Mouse (Mus musculus): ENCODE results near the gene Pold4. TPM values are rescaled to one million over a fixed set of nuclear protein-coding genes. Genes with fewer than 3 reads are reported as not detected.

Gene Pold4
- total RNA-seq, 2 experiments from 2014 or later, result 15.1 to 17.5 TPM

- DNase-seq (ENCODE audit: extremely low spot score in 1 of 2, low spot score in 1 of 2), result no peak
These were observed 27.9 kb upstream of the Pold4 start for GRCm38 (mm10) chr19:4203604-4204326.

DNA sequence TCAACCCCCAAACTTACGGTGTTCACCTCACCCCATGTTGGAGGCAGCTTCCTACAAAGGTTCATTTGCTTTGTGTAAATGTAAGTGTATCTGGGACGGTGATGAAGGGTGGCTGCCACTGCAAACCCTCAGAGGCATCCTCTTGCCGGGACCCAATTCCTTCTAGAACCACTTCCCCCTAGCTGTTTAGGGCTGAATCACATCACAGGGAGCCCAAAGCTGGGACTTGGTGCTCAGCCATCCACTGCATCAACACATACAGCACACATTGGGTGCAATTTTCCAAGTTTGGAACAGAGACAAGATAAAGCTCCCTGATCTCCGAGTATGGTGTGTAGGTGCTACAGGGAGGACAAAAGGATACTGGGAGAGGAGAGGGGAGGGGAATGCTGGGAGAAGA, 26.8 kb upstream of the Pold4 start:
- no peak for DNase-seq (ENCODE audit: extremely low spot score in 1 of 2, low spot score in 1 of 2)

DNA sequence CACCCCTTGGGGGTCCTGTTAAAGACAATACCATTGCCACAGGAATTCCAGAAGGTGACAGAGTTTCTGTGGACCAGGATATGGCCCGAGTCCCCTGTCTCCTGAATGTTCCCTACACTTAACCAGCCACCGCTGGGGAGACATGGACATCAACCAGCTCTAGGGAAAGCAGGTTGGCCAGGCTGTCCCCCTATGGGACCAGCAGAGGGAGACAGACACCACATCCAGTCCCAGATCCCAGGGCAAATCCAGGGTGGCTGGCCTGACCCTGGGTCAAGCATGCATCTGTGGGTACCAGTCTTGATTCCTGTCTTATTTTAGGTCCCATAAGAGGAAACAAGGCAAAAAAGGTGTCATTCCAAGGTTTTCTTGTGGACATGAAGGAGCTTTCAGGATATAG, 24.7 kb upstream of the Pold4 start:
- peak; percentile 46 to 53 for DNase-seq (ENCODE audit: extremely low spot score in 1 of 2, low spot score in 1 of 2)

DNA sequence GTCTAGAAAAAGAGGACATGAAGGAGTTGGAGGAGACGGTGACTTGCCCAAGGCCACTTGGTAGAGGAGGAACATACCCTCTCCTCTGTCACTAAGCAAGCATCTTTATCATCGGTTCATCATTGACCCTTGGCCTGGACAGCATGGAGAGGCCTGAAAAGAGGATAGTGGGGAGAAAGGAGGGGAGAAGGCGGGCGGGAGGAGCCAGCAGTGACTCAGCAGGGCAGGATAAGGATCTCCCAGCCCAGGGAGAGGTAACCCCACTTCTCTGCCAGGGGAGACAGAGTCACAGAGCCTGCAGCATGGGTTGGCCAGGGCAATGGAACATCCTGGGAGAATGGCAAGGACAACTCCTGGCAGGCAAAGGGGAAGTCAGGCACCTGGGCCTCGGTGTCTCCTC, 23.1 kb upstream of the Pold4 start:
- no peak for DNase-seq (ENCODE audit: extremely low spot score in 1 of 2, low spot score in 1 of 2)

DNA sequence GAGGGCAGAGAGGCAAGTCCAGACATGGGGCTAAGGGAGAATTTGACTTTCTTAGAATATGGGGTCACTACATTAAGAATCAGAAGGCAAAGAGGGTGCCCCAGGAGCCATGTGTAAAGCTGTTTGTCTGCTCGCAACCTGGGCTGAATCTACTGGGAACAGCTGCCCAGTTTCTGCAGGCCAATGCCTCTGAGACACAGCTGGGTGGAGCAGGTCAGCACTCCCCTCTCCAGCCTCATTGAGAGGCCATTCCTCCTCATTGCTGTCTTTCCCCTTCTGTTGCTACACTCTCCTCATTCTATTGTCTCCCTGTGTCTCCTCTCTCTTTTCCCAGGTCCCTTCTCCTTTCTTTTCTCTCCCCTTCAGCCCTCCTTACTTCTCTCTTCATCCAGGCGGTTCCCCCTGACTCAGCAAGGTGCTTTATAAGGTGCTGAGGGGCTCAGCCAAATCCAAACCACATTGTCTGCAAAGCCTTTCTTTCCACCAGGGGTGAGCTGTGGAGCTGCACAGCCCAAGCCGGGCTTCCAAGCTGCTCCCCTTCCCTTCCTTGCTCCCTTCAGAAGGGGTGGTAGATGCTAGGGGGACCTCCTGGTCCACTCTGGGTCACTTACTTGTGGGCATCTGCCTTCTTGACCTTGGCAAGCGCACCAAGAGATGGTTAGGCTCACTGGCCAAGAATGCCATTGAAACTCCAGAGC, 19.7 kb upstream of the Pold4 start:
- DNase-seq (ENCODE audit: extremely low spot score in 1 of 2, low spot score in 1 of 2), result no peak

DNA sequence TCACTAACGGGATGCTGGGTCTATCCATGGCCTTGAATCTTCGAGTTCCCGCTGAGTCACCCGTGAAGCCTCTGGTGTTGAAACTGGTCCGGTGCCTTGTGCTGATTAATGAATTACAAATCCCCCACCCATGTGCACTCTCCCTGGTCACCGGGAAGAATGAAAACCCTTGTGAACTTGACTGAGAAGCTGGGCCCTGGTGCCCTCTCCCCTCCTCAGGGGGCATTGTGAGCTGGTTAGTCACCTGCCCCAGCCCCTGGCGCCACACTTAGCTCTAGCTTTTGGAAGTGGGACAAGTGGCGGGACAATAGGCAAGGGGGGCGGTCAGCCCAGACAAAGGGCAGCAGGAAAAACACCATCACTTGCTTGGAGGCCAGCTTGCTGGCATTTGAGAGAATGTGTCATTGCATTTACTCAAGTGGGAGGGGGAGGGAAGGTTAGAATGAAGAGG, 18.1 kb upstream of the Pold4 start:
- DNase-seq (ENCODE audit: extremely low spot score in 1 of 2, low spot score in 1 of 2), result no peak

GRCm38 (mm10) chr19:4214071-4214770, 17.5 kb upstream of the Pold4 start, which contains the start of the genes Clcf1 and AC109138.7:
Clcf1 (plus strand) TSS chr19:4214238.
AC109138.7 (plus strand) TSS chr19:4214357.
- DNase-seq (ENCODE audit: extremely low spot score in 1 of 2, low spot score in 1 of 2), result no peak

GRCm38 (mm10) chr19:4214771-4215450, 16.8 kb upstream of the Pold4 start:
- DNase-seq (ENCODE audit: extremely low spot score in 1 of 2, low spot score in 1 of 2), result no peak

DNA sequence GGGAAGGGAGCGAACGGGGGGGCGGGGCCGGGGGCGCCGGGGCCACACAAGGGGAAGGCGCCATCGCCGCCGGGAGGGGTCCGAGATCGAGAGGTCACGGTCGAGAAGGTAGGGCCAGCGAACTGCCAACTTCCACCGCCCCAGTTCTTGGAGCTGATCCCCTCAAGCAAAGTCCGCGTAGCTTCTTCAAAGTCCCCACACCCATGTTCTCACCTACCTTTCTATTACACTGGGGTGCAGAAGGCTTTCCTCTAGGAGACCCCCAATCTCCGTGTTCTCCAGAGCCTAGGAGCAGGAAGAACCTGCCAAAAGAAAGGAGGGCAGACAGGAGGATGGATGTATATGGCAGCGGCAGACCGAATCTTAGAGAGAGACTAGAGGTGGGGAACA, 16.3 kb upstream of the Pold4 start:
- no peak for DNase-seq (ENCODE audit: extremely low spot score in 1 of 2, low spot score in 1 of 2)

DNA sequence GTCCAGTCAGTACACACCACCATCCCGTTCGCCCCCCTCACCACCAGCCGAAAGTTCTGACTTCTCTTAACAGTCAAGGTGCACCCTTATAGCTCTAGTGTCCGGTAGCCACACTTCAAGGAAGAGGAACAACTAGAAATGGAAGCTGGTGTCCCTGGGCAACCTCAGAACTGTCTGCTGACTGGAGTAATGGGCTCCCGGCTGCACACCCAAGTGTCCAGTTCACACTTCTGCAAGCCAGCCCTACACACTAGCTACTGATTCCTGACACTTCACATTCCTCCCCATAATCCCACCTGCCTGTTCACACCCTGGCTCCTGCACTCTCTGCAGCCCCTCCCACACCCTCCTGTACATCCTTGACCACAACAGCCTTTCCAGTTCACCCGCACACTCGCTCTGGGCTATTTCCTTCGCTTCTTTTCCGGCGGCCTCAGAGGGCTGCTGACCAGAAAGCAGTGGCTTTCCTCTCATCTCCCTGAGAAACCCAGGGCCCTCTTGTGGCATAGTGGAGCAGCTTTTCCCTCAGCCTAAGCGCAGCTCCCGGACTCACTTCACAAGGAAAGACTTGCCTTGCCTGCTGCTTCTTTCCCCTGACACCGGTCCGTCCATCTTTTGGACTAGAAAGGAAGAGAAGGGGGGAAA, 15.5 kb upstream of the Pold4 start:
- DNase-seq (ENCODE audit: extremely low spot score in 1 of 2, low spot score in 1 of 2), result no peak

GRCm38 (mm10) chr19:4217140-4217539, 14.6 kb upstream of the Pold4 start:
- DNase-seq (ENCODE audit: extremely low spot score in 1 of 2, low spot score in 1 of 2), result no peak

- DNase-seq (ENCODE audit: extremely low spot score in 1 of 2, low spot score in 1 of 2), result no peak
These were observed 13.8 kb upstream of the Pold4 start for GRCm38 (mm10) chr19:4217855-4218254.

DNA sequence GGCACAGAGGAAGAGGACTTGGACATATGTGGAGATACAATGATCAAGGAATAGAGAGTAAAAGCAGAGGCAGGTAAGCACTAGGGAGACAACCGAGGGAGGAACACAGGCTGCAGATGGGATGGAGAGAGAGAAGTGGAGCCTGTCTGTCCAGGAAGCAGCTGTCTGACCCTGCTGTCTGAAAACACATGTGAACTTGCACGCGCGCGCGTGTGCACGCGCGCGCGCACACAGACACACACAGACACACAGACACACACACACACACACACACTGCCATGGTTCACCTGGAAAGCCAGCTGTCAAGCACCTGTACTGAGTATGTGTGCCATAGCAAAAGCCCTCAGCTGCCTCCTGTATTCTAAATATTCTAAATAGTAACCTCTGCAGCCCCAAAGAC, 13.4 kb upstream of the Pold4 start:
- DNase-seq (ENCODE audit: extremely low spot score in 1 of 2, low spot score in 1 of 2), result no peak

- DNase-seq (ENCODE audit: extremely low spot score in 1 of 2, low spot score in 1 of 2), result no peak
These were observed 12.9 kb upstream of the Pold4 start for GRCm38 (mm10) chr19:4218784-4219183.

DNA sequence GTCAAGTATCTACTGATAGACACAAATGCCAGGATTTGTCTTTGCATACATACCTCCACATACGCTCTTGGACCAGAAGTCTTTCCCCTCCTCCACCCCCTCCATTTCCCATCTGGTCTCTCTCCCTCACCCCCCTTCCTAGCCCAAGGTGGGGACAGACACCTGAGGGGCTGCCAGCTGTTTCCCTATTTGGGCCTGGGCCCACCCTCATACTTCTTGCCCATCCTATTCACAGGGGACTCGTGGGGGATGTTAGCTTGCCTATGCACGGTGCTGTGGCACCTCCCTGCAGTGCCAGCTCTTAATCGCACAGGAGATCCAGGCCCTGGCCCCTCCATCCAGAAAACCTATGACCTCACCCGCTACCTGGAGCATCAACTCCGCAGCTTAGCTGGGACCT, 11.8 kb upstream of the Pold4 start:
- no peak for DNase-seq (ENCODE audit: extremely low spot score in 1 of 2, low spot score in 1 of 2)

DNA sequence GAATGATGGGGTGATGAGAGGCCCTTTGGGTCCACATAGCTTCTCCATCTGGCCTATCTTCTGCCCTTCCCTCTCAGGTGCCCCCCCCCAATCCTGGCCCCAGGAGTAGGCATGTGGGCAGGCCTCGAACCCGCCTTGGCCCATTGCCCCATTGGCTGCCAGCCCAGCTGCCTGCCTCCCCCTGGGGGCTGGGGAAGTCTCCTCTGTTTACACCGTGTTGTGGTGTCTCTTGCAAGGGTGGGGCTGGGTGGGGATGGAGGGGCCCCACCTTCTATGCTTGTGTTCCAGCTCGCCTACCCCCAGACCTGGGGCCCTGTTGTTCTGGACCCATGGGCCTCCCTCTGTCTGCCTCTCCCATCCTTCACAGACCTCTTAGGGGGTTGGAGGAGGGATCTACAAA, 11.3 kb upstream of the Pold4 start:
- no peak for DNase-seq (ENCODE audit: extremely low spot score in 1 of 2, low spot score in 1 of 2)

- DNase-seq (ENCODE audit: extremely low spot score in 1 of 2, low spot score in 1 of 2), result no peak
These were observed 10.5 kb upstream of the Pold4 start for GRCm38 (mm10) chr19:4220957-4221743.

DNA sequence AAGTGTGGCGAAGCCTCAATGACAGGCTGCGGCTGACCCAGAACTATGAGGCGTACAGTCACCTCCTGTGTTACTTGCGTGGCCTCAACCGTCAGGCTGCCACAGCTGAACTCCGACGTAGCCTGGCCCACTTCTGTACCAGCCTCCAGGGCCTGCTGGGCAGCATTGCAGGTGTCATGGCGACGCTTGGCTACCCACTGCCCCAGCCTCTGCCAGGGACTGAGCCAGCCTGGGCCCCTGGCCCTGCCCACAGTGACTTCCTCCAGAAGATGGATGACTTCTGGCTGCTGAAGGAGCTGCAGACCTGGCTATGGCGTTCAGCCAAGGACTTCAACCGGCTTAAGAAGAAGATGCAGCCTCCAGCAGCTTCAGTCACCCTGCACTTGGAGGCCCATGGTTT, 9.5 kb upstream of the Pold4 start:
- no peak for DNase-seq (ENCODE audit: extremely low spot score in 1 of 2, low spot score in 1 of 2)

- DNase-seq (ENCODE audit: extremely low spot score in 1 of 2, low spot score in 1 of 2), result no peak
These were observed 4.9 kb upstream of the Pold4 start for GRCm38 (mm10) chr19:4226779-4227178.

DNA sequence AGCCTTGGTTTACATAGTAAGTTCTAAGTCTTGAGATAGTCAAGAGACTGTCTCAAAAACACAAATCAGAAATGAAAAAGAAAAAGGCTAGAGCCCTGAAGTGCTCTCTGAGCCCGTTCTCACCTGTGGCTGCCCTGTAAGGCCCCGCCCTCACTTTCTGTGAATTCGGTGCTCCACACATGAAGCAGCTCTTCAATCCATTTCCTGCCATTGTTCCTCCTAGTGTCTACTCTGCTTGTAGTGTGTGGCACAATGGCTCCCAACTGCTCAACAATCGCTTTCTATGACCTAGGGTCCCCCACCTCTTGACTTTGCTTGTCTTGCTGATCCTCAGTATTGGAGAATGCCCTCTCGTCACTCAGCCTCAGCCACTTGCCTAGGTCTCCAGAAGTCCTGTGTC, 4.3 kb upstream of the Pold4 start:
- no peak for DNase-seq (ENCODE audit: extremely low spot score in 1 of 2, low spot score in 1 of 2)
